Mouse (Mus musculus) layer of hippocampus, postnatal 25 days (tissue): ENCODE measurements around the gene Tal1. TPM values are rescaled to one million over a fixed set of nuclear protein-coding genes. Genes with fewer than 3 reads are reported as not detected.
A peak's percentile ranks its signal among the peaks of the same experiment; 100 is the strongest.

Experiments used
- DNase-seq, 2 experiments: peaks; one replicate each; pipeline ENCODE4 v3.0.0; 2022; ENCODE audit warnings: mixed read lengths in 2 of 2, low spot score in 1 of 2; ENCODE audit errors: extremely low spot score in 1 of 2
- total RNA-seq, 2 experiments: library from RNA; stranded (reverse); gene quantifications; 2 replicates each; pipeline ENCODE4 v1.2.3; 2021

Tal1 gene
- total RNA-seq, 2 experiments from 2014 or later = 1.1 to 1.5 TPM

DNA sequence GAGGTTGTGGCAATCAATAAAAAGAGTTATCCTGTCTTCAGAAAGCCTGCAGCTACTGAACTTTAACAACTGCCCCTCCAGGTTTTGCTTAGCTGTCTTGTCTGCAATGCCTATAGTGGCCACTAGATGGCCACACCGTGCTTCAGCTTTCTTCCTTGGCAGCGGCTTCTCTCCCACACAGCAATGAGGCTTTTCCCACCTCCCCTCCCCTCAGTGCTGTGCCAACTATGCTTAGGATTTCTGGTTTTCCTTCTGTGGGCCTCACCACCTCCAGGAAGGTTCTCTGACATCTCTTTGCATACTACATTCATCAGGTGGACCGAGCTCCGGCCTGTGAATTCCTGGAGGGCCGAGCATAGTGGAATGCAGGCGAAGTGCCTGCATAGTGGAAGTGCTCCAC, 45.5 kb downstream of the Tal1 start:
- peak; percentile 53 to 76 for DNase-seq

DNA sequence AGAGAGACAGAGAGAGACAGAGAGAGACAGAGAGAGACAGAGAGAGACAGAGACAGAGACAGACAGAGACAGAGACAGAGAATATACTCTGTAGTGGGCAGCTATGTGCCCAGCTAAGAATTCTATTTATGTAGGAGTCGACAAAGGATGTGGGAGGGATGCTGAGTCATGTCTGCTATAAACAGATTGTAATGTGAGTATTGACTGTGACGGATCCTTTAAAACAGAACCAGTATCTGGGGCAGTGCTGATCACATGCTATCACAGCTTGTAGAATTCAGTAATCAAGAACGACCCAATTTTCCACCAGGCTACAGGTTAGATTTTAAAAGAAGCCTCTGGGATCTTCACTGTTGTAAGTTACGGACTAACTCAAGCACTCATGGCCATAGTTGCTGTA, 47.3 kb downstream of the Tal1 start:
- DNase-seq = no peak

DNA sequence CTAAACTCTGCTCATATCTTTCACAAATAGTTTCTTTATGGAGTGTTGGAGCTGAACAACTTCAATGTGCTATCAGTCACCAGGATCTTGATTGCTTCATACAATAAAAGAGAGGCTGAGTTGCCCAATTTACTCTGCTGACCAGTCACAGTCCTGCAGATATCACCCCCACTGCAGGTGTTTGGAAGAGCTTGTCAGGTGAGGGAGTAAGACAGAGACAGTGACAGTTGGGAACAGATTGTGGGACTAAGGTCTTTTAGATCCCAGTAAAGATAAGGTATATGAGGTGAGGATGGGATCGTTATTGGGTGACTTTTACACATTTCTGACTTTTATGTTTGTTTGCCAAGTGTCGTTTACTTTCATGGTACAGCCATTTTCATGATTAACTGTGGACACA, 54.9 kb downstream of the Tal1 start:
- no peak for DNase-seq

DNA sequence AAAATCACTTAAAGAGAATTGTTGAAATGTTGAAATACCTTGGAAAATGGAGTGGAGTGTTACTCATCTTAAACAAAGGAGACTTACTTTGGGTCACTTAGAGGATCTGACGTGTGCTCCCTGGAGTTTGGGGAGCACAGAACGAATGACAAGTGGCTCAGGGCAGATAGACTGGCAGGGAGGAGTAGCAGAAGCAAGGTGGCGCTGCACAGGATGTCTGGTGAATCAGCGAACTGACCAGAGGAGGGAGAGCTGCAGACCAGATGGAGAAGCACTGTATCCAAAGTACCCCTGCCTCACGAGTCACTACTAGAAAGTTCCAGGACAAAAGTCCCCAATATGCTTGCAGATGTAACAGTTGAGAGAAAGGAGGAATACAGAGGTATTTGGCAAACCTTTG, 57.0 kb downstream of the Tal1 start:
- DNase-seq = no peak

DNA sequence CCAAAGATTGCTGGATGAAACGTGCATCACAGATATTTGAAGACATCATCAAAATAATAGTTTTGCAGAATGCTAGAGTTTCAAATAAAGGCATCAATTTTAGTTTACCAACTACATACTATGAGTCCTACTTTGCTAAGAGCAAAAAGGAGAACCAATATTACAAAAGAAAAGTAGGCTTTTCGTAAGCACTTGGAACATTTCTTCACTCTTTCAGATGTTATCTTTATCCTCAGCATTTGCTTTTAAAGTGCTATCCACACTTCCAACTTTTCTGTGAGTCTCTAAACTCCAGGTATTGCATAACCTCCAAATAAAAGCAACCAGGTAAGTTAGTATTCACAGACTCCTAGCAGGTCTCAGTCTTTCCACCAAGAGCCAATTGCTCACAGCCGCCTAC, 63.4 kb downstream of the Tal1 start:
- no peak for DNase-seq

DNA sequence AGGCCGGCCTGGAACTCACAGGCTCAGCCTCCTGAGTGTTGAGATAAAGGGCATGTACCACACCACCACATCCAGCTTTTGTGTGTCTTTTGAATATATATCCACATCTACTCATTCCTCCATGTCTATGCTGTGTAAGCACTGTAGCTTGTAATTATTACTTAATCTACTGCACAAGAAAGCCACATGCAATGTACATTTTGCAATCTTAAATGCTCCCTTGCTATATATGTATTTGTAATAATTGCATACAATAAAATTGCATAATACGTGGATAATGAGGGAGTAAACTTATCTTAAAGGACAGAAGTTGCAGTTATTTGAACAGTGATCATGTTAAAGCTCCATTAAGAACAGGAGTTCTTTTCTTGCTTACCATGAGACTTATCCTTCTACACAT, 64.9 kb downstream of the Tal1 start:
- DNase-seq = no peak

Other genes with a start within 250 kb of the Tal1 start
- not detected for gene Gm12830, start 234.7 kb upstream of the Tal1 start, total RNA-seq
- gene Foxd2, start 147.6 kb upstream of the Tal1 start, total RNA-seq = under 1 TPM; 0.17 to 0.35 TPM
- not detected for gene Foxe3, start 130.4 kb upstream of the Tal1 start, total RNA-seq
- gene Cmpk1, start 69.2 kb upstream of the Tal1 start, total RNA-seq = 10 to 100 TPM; 69.5 to 73.4 TPM
- gene Stil, start 56.3 kb upstream of the Tal1 start, total RNA-seq = under 1 TPM; 0.23 to 0.32 TPM
- under 1 TPM in 1 of 2 experiments, not detected in 1; 0.71 TPM for gene Pdzk1ip1, start 32.3 kb downstream of the Tal1 start, total RNA-seq
- 1 to 10 TPM; 7.3 to 7.8 TPM for gene Cyp4x1, start 77.9 kb downstream of the Tal1 start, total RNA-seq
- not detected for gene Cyp4a29, start 185.7 kb downstream of the Tal1 start, total RNA-seq
- not detected for gene Cyp4a12a, start 242.6 kb downstream of the Tal1 start, total RNA-seq